Mouse (Mus musculus): ENCODE data around the gene Gadd45g. TPM values are rescaled to one million over a fixed set of nuclear protein-coding genes. Genes with fewer than 3 reads are reported as not detected.

Gadd45g gene
- polyA plus RNA-seq, 1 experiment from 2014 or later = 57.1 TPM

DNA sequence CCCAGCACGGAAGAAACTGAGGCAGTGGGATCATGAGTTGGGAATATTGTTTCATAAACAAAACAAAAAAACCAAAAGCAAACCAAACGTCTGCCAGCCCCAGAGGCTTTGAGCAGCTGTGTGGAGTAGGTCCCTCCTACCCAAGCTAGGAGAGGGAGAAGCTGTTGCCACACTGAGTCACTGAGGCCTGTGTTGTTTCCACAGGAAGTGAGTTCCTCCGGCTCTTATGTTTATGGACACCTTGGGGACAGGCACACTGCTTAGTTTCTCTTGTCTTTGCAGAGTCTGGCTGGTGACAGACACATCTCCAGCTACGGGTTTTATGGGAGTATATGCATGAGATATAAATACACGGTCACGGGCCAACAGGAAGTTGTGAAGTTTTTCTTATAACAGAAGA lies 39.6 kb downstream of the Gadd45g start:
- H3K27ac ChIP-seq (replicated peaks; ENCODE audit: low read depth, low read length) = no peak overlapping the region
- H3K4me2 ChIP-seq (ENCODE audit: low read depth, low read length) = no peak overlapping the region
- DNase-seq (ENCODE audit: low spot score) (no peak), ATAC-seq (replicated peaks; ENCODE audit: insufficient number of reproducible peaks, low FRiP score, low TSS enrichment, low read depth) (no peak)
- WGBS = 75% methylated on average over 6 of the region's 6 CpGs
- no peak overlapping the region for H3K9ac ChIP-seq (replicated peaks; ENCODE audit: low read length)
- H3K4me3 ChIP-seq (ENCODE audit: low read depth, low read length) = no peak overlapping the region
- no peaks in the 10 kb centered on the region for H3K36me3 ChIP-seq (replicated peaks; ENCODE audit: control insufficient read depth, insufficient read depth, low read depth, low read length)
- H3K9me3 ChIP-seq (replicated peaks; ENCODE audit: control insufficient read depth, low read length) = no peaks in the 10 kb centered on the region
- no peaks in the 10 kb centered on the region for H3K4me1 ChIP-seq (ENCODE audit: control insufficient read depth, insufficient read depth, low read length)
- no peaks in the 10 kb centered on the region for H3K27me3 ChIP-seq (ENCODE audit: control insufficient read depth, insufficient read depth, low read length)

GRCm38 (mm10) chr13:51886723-51887122 lies 40.2 kb downstream of the Gadd45g start:
- H3K36me3 ChIP-seq (replicated peaks; ENCODE audit: control insufficient read depth, insufficient read depth, low read depth, low read length) = no peaks in the 10 kb centered on the region
- H3K4me3 ChIP-seq (ENCODE audit: low read depth, low read length) = no peak overlapping the region
- no peaks in the 10 kb centered on the region for H3K4me1 ChIP-seq (ENCODE audit: control insufficient read depth, insufficient read depth, low read length)
- no peak overlapping the region for H3K4me2 ChIP-seq (ENCODE audit: low read depth, low read length)
- H3K27me3 ChIP-seq (ENCODE audit: control insufficient read depth, insufficient read depth, low read length) = no peaks in the 10 kb centered on the region
- WGBS = 89% methylated on average over 10 of the region's 10 CpGs
- no peak overlapping the region for H3K9ac ChIP-seq (replicated peaks; ENCODE audit: low read length)
- ATAC-seq (replicated peaks; ENCODE audit: insufficient number of reproducible peaks, low FRiP score, low TSS enrichment, low read depth) (no peak), DNase-seq (ENCODE audit: low spot score) (no peak)
- H3K9me3 ChIP-seq (replicated peaks; ENCODE audit: control insufficient read depth, low read length) = no peaks in the 10 kb centered on the region
- no peak overlapping the region for H3K27ac ChIP-seq (replicated peaks; ENCODE audit: low read depth, low read length)

GRCm38 (mm10) chr13:51888426-51888825 lies 41.9 kb downstream of the Gadd45g start:
- Histone ChIP-seq H3K4me2 (ENCODE audit: low read depth, low read length) (no peak overlapping the region), H3K36me3 (replicated peaks; ENCODE audit: control insufficient read depth, insufficient read depth, low read depth, low read length) (no peaks in the 10 kb centered on the region), H3K27ac (replicated peaks; ENCODE audit: low read depth, low read length) (no peak overlapping the region), H3K4me3 (ENCODE audit: low read depth, low read length) (no peak overlapping the region), H3K27me3 (ENCODE audit: control insufficient read depth, insufficient read depth, low read length) (no peaks in the 10 kb centered on the region), H3K9ac (replicated peaks; ENCODE audit: low read length) (no peak overlapping the region), H3K4me1 (ENCODE audit: control insufficient read depth, insufficient read depth, low read length) (no peaks in the 10 kb centered on the region), H3K9me3 (replicated peaks; ENCODE audit: control insufficient read depth, low read length) (no peaks in the 10 kb centered on the region)
- ATAC-seq (replicated peaks; ENCODE audit: insufficient number of reproducible peaks, low FRiP score, low TSS enrichment, low read depth) (no peak), DNase-seq (ENCODE audit: low spot score) (no peak)
- 64% methylated on average over 2 of the region's 2 CpGs for WGBS

DNA sequence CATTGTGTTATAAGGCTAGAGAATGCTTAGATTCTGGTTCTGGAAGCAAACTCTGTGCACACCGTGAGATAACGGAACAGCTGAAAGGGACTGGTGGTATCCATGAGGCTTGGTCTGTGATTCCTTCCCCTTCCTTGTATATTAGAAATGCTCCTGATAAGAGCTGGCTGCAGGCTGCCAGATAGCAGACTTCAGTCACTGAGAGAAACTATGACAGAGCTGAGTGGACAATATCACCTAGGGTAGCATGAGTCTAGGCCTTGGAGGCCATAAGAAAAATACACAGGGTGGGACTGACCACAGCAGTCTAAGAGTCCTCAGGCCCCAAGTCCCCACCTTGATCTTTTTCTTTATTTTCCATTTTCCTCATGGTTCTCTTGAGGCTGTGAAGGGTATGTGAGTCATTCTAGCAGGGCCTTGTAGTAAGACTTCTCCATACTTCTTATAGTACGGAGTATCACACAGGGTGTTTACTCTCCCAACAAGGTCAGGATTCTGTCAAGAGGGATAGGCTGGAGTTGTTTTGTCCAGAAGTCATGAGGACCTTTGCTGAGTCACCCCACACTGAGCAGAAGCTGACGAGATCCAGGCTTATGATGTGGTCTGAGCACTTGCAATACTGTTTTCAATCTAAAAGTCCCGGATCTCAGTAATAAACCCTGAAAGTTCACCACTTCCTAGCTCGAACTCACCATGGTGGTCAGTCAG lies 45.5 kb downstream of the Gadd45g start:
- Histone ChIP-seq H3K27me3 (ENCODE audit: control insufficient read depth, insufficient read depth, low read length) (no peaks in the 10 kb centered on the region), H3K9ac (replicated peaks; ENCODE audit: low read length) (no peak overlapping the region), H3K4me3 (ENCODE audit: low read depth, low read length) (no peak overlapping the region), H3K36me3 (replicated peaks; ENCODE audit: control insufficient read depth, insufficient read depth, low read depth, low read length) (no peaks in the 10 kb centered on the region), H3K4me2 (ENCODE audit: low read depth, low read length) (no peak overlapping the region), H3K9me3 (replicated peaks; ENCODE audit: control insufficient read depth, low read length) (no peaks in the 10 kb centered on the region), H3K4me1 (ENCODE audit: control insufficient read depth, insufficient read depth, low read length) (no peaks in the 10 kb centered on the region), H3K27ac (replicated peaks; ENCODE audit: low read depth, low read length) (no peak overlapping the region)
- no peak for ATAC-seq (replicated peaks; ENCODE audit: insufficient number of reproducible peaks, low FRiP score, low TSS enrichment, low read depth)
- 92% methylated on average over 6 of the region's 6 CpGs for WGBS
- DNase-seq (ENCODE audit: low spot score) = no peak

- DNase-seq (ENCODE audit: low spot score) (no peak), ATAC-seq (replicated peaks; ENCODE audit: insufficient number of reproducible peaks, low FRiP score, low TSS enrichment, low read depth) (no peak)
- H3K9ac ChIP-seq (replicated peaks; ENCODE audit: low read length) = no peak overlapping the region
- H3K36me3 ChIP-seq (replicated peaks; ENCODE audit: control insufficient read depth, insufficient read depth, low read depth, low read length) = no peaks in the 10 kb centered on the region
- H3K4me3 ChIP-seq (ENCODE audit: low read depth, low read length) = no peak overlapping the region
- no peak overlapping the region for H3K27ac ChIP-seq (replicated peaks; ENCODE audit: low read depth, low read length)
- no peaks in the 10 kb centered on the region for H3K9me3 ChIP-seq (replicated peaks; ENCODE audit: control insufficient read depth, low read length)
- H3K4me1 ChIP-seq (ENCODE audit: control insufficient read depth, insufficient read depth, low read length) = no peaks in the 10 kb centered on the region
- H3K4me2 ChIP-seq (ENCODE audit: low read depth, low read length) = no peak overlapping the region
- WGBS = 92% methylated on average over 3 of the region's 3 CpGs
- no peaks in the 10 kb centered on the region for H3K27me3 ChIP-seq (ENCODE audit: control insufficient read depth, insufficient read depth, low read length)
Measured at GRCm38 (mm10) chr13:51897579-51897978, 51.1 kb downstream of the Gadd45g start.

Other genes starting within 250 kb of the Gadd45g start
- 407 and 422 TPM in 2 replicates for gene Cks2, start 201.4 kb upstream of the Gadd45g start, polyA plus RNA-seq (2014; fragmentation: Nextera tagmentation; extraction: Ambion mirVana)
- 18.3 and 18.6 TPM in 2 replicates for gene Secisbp2, start 195.0 kb upstream of the Gadd45g start, polyA plus RNA-seq (2014; fragmentation: Nextera tagmentation; extraction: Ambion mirVana)
- gene Sema4d, start 52.9 kb upstream of the Gadd45g start, polyA plus RNA-seq (2014; fragmentation: Nextera tagmentation; extraction: Ambion mirVana) = 5.4 and 6.7 TPM in 2 replicates

Measured in embryonic facial prominence, embryonic 11.5 days (tissue).